Mouse (Mus musculus) layer of hippocampus, adult 11-12 months (tissue): Measurements from ENCODE around the gene Hspa1l.
"Not testable (repeated sequence)": the region's sequence is repeated elsewhere in the genome, so short reads cannot be mapped to it uniquely, and the experiment has no call there.

ENCODE experiments used
- DNase-seq: peaks from one replicate; pipeline ENCODE4 v3.0.0; 2022; ENCODE audit warnings: low spot score

Hspa1l gene

DNA sequence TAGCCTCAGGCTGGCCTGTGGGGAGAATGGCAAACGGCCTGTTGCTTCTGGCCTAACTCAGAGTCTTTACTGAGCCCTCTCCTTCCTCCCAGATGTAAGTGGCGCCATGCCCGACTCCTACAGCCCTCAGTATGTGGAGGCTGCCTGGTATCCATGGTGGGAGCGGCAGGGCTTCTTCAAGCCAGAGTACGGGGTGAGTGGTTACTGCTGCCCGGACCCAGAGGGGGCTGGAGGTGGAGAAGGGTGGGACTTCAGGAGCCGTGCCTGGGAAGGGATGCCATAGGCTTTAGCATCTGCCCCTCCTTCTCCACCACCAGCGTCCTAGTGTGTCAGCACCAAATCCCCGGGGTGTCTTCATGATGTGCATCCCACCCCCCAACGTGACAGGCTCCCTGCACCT, 32.7 kb downstream of the Hspa1l start:
- DNase-seq: no peak

DNA sequence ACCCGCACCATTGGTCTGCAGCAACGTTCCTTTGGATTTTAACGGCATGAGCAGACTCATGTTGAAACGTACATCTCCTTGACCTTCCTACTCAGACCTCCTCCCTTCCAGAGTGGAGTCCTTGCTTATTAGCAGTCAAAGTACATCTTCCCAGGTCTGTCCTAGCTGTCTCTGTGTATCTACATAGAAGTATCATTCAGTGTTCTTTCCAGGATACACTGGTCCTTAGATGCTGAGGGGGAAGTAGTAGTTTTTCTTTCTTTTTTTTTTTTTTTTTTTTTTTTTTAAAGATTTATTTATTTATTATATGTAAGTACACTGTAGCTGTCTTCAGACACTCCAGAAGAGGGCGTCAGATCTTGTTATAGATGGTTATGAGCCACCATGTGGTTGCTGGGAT, 33.4 kb downstream of the Hspa1l start:
- DNase-seq: not testable (repeated sequence)

DNA sequence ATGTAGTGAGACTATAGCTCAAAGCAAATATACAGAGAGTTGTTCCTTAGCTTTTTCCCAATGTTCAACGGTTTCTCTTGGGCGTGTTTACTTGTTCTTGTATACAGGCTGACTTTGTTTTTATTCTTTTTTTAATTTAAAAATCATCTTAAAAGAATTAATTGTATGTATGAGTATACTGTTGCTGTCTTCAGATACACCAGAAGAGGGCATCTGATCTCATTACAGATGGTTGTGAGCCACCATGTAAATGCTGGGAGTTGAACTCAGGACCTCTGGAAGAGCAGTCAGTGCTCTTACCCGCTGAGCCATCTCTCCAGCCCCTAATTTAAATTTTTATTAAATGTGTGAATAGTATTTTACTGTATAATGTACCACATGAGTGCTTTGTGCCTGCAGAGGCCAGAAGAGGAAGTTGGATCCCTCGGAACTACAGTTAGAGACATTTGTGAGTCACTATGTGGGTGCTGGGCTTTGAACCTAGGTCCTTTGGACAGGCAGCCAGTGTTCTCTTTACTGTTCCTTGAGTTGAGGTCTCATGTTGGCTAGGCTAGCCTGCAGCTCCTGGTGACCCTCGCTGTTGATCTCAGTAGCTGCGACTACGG, 35.0 kb downstream of the Hspa1l start:
- DNase-seq: no peak

DNA sequence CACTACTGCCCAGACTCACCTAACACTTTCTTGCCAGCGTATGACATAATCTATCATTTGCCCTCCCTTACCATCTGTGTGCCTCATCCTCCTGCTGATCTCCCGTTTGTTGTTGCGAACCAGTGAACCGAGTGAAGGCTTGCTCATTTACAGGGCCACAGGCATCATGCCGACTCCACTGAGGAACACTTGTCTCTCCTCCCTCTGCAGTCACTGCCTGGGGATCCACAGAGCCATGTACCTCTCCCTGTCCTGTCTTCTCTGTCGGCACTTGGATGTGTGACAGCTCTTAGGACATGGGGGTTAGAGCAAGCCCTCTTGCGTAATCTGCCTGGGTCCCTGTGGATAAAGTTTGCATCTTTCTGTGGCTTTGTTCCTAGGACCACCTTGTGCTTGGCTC, 37.1 kb downstream of the Hspa1l start:
- no peak for DNase-seq

DNA sequence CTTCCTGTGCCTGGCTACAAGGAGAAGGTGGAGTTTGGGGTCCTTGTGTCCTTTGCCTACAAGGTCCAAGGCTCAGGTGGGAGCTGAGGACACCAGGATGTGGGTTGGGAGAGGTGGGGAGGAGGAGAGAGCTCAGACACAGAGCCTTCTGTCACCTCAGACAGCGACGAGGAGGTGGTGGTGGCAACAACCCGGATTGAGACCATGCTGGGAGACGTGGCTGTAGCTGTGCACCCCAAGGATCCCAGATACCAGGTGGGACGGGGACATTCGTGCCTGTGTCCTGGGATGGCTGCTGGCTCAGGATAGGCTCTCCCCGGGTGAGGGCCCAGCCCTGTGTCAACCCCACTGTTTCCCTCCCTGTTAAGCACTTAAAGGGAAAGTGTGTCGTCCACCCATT, 38.9 kb downstream of the Hspa1l start:
- no peak for DNase-seq

DNA sequence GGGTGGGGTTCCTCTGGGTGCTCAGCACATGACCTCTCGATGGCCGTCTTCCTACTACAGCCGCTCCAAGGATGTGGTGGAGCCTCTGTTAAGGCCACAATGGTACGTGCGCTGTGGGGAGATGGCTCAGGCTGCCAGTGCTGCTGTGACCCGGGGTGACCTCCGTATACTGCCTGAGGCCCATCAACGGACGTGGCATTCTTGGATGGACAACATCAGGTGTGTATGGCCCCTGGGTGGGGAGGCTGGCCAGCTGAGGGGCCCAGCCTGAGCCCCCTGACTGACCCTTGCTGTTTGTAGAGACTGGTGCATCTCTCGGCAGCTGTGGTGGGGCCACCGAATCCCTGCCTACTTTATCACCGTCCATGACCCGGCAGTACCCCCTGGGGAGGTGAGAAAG, 39.9 kb downstream of the Hspa1l start:
- DNase-seq: no peak

DNA sequence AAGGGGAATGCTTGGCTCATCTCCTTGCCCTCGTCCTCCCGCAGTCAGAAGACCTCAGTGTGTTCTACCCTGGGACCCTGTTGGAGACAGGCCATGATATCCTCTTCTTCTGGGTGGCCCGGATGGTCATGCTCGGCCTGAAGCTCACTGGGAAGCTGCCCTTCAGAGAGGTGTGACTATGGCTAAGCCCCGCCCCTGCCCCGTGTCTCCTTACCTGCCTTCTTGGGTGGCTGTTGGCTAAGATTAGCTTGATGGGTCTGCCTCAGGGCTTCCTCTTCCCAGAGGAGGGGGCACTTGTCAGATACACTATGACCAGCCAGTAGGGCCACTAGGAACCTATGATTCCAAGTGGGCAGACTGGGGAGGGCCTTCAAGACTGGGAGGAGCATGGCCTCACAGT, 40.7 kb downstream of the Hspa1l start:
- DNase-seq: no peak

DNA sequence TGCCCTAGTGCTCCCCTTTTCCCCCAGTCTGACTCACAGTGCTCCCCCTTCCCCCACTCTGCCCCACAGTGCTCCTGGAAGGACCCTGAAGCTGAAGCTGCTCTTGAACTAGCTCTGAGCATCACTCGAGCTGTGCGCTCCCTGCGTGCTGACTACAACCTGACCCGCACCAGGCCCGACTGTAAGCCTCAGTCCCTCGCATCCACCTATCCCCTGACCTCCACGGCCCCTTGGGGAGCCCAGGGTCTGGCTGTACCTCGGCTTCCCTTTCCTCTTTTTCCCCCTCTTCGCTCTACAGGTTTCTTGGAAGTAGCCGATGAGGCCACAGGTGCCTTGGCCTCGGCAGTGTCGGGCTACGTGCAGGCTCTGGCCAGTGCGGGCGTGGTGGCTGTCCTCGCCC, 42.8 kb downstream of the Hspa1l start:
- no peak for DNase-seq

DNA sequence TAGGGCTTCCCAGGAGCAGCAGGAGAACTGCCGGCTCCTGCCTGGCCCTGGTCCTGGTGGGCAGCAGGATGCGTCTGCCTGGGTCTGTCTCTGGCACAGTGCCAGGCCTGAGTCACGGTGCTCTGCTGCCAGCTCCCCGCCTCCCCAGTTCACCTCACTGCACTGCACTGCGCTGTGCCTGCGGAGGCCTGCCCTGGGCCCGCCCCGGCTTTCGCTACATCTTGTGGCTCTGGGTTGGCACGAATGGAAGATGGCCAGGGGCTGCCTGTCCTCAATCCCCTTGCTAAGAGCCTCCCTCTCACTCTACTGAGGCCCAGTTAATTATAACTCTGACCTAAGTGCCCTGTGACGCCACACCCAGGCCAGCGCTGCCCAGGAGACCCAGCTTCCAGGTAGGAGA, 43.9 kb downstream of the Hspa1l start, which contains the start of gene Vwa7:
Gene Vwa7, plus strand, starts transcription at position 204 of the 400 bp plus-strand sequence.
- DNase-seq: no peak

DNA sequence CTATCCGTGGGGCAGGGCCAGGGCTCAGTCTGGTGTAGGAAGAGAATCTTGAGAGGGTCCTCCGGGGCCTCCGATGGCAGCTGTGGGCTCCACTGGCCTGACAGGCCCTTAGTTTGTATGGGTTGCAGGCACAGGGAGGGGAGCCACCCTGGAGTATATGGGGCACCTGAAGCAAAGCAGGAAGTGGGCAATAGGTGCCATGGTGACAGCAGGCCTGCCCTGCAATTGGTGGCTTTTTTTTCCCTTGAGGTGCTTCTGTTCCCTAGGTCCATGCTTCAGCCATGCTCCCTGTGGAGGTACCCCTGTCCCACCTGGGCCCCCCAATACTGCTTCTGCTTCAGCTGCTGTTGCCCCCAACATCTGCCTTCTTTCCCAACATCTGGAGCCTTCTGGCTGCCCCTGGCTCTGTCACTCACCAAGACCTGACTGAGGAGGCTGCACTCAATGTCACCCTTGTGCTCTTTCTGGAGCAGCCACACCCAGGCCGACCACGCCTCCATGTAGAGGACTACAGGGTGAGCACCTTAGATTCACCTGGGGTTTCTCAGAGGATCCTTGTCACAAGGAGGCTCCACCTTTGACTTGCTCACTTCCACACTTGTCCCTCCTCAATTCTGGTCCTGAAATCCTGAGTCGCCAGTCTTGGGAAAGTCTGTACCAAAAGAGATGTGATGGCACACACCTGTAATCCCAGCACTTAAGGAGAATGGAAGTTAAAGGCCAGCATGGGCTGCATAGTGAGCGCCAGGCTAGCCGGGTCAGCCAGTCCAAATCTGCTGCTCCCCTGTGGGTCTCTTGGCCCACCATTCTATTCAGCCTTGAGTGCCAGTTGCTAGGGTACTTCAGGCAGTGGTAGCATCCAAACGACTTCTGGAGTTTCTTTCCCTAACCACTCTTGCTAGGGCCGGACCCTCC, 44.5 kb downstream of the Hspa1l start:
- no peak for DNase-seq

DNA sequence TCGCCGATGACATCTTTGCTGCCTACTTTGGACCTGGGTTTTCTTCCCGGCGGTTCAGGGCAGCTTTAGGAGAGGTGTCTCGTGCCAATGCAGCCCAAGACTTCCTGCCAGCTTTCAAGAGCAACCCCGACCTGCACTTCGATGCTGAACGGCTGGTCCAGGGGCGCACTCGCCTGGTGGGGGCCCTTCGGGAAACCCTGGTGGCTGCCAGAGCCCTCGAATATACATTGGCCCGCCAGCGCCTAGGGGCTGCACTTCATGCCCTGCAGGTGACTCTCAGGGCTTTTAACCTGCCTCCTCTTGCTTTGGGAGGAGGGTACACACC, 45.2 kb downstream of the Hspa1l start:
- no peak for DNase-seq

DNA sequence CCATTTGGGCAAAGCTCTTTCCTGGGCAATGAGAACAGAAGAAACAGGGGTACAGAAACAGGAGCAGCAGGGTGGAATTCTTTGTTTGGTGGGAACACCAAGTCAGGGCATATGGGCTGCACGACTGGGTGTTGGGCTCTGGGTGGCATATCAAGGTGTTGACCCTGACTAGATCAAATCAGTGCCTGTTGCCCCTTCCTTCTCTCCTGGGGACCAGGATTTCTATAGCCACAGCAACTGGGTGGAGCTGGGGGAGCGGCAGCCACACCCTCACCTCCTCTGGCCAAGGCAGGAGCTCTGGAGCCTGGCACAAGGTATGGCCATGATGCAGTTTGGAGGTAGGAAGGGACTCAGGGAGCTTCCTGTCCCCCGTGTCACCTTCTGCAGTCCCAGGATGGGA, 45.7 kb downstream of the Hspa1l start:
- no peak for DNase-seq

DNA sequence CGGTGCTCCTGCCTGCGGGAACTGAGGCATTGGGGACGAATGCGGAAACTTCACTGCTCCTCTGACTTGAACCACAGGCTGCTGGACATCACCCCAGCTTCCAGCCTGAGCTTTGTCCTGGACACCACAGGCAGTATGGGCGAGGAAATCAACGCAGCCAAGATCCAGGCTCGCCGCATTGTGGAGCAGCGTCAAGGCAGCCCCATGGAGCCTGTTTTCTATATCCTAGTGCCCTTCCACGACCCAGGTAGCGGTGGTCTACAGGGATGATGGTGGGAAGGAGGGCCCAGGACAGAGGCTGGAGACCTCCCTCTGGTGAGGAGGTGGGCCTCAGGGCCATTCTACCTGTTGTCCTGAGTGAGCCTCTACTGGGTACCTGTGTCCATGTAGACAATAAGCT, 47.4 kb downstream of the Hspa1l start:
- no peak for DNase-seq

DNA sequence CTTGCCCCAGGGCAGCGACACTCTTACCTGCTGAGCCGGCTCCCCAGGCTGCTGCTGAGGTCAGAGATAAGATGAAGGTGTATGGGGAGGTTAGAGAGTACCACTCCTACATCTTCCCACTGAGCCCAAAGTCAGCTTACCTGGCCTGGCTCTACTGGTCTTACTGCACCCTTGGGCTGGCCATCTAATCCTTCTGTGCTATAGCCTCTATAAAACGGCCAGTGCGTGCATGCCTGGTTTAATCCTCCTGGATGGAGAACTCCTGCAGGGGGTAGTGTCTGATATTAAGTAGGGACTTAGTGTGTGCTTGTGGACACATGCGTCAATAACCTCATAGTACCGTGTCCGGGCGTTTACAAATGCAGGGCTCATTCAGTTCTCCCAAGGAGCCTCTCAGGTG, 48.0 kb downstream of the Hspa1l start:
- DNase-seq: no peak

DNA sequence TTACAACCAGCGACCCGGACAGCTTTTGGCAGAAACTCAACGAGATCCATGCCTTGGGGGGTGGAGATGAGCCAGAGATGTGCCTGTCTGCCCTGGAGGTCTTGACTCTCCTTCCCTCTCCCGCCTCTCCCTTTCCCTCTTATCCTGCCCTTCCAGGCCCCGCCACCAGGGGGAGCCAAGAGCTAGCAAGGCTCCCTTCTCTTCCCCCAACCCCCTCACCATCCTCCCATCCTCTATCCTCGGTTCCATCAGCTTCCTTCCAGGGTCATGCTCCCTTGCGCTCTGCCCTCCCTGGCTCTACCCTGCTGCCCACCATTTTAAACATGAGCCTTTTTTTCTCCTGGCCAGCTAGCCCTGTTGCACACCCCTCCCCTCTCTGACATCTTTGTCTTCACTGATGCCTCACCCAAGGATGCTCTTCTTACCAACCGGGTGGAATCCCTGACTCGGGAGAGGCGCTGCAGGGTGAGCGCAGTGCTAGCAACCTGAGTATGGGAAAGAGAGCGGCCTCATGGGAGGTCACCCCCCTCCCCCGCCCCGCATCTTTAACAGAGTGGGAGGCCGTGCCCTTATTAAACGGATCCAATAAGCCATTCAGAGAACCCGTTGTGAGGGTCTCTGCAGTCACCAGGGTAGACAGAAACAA, 48.8 kb downstream of the Hspa1l start:
- peak; percentile 91 for DNase-seq

DNA sequence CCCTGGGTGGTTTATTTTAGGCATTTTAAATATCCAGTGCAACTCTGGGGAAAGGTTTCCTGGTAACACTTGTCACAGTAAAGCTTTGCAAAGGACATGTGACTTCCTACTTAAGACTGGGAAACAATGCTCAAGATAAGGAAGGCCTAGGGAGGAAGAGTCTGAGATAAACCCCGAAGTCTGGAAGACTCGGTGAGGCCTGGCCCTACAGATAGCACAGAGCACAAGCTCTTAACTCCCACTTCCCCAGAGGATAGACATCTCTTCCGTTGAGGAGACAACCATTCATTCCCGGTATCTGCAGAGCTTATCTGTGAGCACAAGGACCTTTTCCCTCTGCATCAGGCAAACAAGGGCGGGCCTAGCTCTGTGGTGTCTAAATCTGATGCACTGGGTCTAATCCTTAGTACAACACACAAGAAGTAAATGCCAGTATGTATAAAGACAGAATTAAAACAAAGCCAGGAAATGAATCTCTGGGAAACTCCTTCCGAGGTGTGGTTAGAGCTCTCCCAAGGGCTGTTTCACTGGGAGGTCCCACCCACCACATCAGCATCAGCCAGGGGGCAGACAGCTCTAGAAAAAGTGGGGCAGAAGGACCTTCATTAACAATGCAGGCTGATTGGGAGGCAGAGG, 49.5 kb downstream of the Hspa1l start:
- DNase-seq: no peak

DNA sequence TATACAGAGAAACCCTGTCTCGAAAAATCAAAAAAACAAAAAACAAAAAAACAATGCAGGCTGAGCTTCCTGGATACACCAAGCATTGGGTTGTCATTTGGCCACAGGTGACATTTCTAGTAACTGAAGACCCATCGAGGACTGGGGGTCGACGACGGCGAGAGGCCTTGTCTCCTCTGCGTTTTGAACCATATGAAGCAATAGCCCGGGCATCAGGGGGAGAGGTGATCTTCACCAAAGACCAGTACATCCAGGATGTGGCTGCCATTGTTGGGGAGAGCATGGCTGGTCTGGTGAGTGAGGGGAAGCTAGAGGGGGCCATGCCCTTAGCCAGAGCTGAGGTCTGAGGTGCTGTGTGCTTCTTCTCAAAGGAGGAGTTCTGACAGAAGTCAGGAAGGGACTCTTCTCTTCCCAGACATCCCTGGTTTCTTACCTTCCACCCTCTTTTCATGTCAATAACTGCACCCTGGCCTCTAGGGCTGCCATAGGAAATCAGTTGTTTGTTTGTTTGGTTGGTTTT, 50.1 kb downstream of the Hspa1l start:
- no peak for DNase-seq

DNA sequence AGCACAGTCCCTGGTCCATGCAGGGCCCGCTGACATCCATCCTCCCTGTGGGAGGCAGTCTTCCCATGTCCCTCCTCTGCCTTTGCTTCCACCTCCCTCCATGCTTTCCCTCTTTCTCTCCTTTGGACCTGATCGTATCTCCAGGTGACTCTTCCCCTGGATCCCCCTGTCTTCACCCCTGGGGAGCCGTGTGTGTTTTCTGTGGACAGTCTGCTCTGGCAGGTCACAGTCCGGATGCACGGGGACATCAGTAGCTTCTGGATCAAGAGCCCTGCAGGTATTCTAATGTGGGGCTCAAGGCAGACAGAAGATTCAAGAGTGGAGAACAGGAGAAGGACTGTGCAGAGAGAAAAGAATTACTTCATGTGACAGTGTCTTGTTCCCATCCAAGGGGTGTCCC, 50.7 kb downstream of the Hspa1l start:
- no peak for DNase-seq

DNA sequence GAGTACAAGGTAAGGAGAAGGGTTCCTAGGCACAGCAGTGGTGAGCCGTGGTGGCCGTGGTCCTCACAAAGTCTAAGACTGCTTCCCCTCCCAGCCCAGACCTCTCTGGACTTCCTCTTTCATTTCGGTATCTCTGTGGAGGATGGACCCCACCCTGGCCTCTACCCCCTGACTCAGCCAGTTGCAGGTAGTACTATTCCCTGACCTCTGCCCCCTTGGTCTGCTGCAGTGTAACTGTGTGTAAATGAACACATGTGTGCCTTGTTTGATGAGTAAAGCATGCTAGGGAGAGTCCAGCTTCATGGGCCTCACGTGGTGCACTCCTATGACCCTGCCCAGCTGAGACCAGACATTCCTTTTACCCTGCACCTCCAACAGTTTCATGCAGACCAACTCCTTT, 51.3 kb downstream of the Hspa1l start:
- DNase-seq: no peak

DNA sequence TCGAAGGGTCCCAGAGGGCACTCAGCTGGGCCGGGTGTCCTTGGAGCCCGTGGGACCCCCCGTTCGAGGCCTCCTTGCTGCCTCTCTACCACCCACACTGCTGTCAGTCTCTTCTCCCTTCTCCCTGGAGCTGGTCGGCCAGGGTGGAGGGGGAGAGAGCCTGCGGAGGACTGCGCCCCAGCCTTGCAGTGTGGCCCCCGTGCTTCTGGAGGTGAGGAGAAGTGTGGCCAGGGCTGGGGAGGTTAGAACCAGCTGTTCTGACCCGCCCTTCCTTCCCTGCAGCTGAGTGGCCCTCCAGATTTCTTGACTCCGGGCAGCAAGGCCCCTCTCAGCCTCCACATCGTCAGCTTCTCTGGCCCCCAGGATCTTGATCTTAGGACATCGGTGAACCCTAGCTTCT, 51.8 kb downstream of the Hspa1l start:
- no peak for DNase-seq

DNA sequence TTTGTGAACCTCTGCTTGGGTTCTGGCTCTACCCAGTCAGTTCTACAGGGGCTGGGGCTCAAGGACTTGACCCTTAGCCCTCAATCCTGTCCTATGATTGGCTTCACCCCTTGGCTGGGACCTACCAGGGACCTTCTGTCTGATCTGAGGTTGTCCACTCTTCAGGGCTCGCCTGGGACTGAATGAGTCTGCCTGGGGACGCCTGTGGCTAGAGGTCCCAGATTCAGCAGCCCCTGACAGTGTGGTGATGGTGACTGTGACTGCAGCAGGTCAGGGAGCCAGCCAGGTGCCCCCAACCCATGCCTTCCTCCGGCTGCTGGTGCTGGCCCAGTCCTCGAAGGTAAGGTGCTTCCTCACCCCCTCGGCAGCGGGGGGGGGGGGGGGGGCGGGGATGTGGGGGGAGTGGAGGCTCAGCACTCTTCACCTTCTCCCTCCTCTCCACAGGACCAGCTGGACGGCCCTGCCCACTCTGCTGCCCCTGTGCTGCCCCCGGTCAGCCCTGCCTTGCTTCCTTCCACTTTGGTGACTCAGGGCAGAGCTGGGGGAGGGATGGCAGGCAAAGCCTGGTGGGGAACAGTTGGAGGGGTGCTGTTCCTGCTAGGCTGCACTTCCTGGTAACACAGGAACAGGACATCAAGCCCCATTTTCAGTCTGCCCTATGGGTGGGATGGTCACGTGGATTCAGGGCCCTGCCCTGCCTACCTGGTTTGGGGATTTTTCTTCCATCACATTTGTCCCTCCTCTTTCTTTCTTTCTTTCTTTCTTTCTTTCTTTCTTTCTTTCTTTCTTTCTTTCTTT, 52.4 kb downstream of the Hspa1l start:
- no peak for DNase-seq

DNA sequence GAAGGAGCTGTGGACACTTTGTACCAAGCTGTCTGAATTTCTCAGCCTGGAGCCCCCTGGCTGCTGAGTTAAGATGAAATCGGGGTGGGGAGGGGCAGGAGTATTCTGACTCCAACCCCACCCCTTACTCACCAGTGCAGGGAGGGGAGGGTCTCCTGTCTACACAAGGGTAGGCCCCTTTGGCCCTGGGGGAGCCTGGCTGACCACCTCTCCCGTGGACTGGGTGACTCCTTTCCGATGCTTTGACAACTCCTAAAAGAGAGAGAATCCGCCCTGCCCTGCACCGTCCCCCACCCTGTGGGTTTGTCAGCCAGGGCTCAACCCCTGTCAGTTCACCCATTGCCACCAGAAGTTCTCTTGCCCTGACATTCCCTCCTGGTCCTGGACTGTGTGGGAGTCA, 53.7 kb downstream of the Hspa1l start:
- no peak for DNase-seq
